Mouse (Mus musculus): ENCODE measurements around the gene Gm49325. TPM values are rescaled to one million over a fixed set of nuclear protein-coding genes. Genes with fewer than 3 reads are reported as not detected.

Gene Gm49325
- 2.4 TPM for total RNA-seq (2023)

GRCm38 (mm10) chr10:77605908-77606826 lies at the start of gene Gm49325, which contains the start of gene Sumo3:
Gm49325 (plus strand) TSS chr10:77606197.
Sumo3 (plus strand) TSS chr10:77606097.

GRCm38 (mm10) chr10:77581408-77582284 lies 24.4 kb upstream of the Gm49325 start, which contains the start of gene Pttg1ip:
Pttg1ip (plus strand) TSS chr10:77581720.

GRCm38 (mm10) chr10:77622055-77622988 lies 16.3 kb downstream of the Gm49325 start, which contains the start of gene Ube2g2:
Ube2g2 (plus strand) TSS chr10:77622275.

GRCm38 (mm10) chr10:77685895-77686664 lies 80.1 kb downstream of the Gm49325 start, which contains the start of gene Tspear:
Tspear (plus strand) TSS chr10:77686569.

GRCm38 (mm10) chr10:77690356-77690807 lies 84.4 kb downstream of the Gm49325 start, which contains the start of gene Gm19402:
Gm19402 (minus strand) TSS chr10:77690757.

Other genes starting within 250 kb of the Gm49325 start
- gene Adarb1, start 187.9 kb upstream of the Gm49325 start, total RNA-seq (2023), result 1.3 TPM
- 28.1 TPM for gene Fam207a, start 90.4 kb upstream of the Gm49325 start, total RNA-seq (2023)
- 207 TPM for gene Itgb2, start 75.9 kb upstream of the Gm49325 start, total RNA-seq (2023)
- gene Pttg1ip, start 24.5 kb upstream of the Gm49325 start, total RNA-seq (2023), result 89.3 TPM
- gene Sumo3, start 100 bp upstream of the Gm49325 start, total RNA-seq (2023), result 49.8 TPM
- 41.4 TPM for gene Ube2g2, start 16.1 kb downstream of the Gm49325 start, total RNA-seq (2023)
- gene Tspear, start 80.4 kb downstream of the Gm49325 start, total RNA-seq (2023), result 1.2 TPM
- gene Gm19402, start 84.6 kb downstream of the Gm49325 start, total RNA-seq (2023), result not detected
- gene Gm9508, start 91.0 kb downstream of the Gm49325 start, total RNA-seq (2023), result not detected
- not detected for gene Gm10272, start 100.4 kb downstream of the Gm49325 start, total RNA-seq (2023)
- not detected for gene Gm10024, start 105.3 kb downstream of the Gm49325 start, total RNA-seq (2023)
- not detected for gene Gm10142, start 109.6 kb downstream of the Gm49325 start, total RNA-seq (2023)
- gene Krtap12-1, start 114.4 kb downstream of the Gm49325 start, total RNA-seq (2023), result not detected
- gene Gm10100, start 120.3 kb downstream of the Gm49325 start, total RNA-seq (2023), result not detected
- gene Gm18596, start 136.4 kb downstream of the Gm49325 start, total RNA-seq (2023), result not detected
- gene Gm9736, start 145.2 kb downstream of the Gm49325 start, total RNA-seq (2023), result not detected
- gene Gm3233, start 153.5 kb downstream of the Gm49325 start, total RNA-seq (2023), result not detected
- gene Gm3238, start 165.1 kb downstream of the Gm49325 start, total RNA-seq (2023), result not detected
- gene Gm7138, start 170.7 kb downstream of the Gm49325 start, total RNA-seq (2023), result not detected
- not detected for gene Gm3250, start 176.3 kb downstream of the Gm49325 start, total RNA-seq (2023)
- gene Gm7137, start 182.0 kb downstream of the Gm49325 start, total RNA-seq (2023), result not detected
- not detected for gene Gm9639, start 188.9 kb downstream of the Gm49325 start, total RNA-seq (2023)
- not detected for gene Gm19668, start 192.9 kb downstream of the Gm49325 start, total RNA-seq (2023)
- gene Gm9507, start 205.6 kb downstream of the Gm49325 start, total RNA-seq (2023), result not detected
- not detected for gene Gm2696, start 208.5 kb downstream of the Gm49325 start, total RNA-seq (2023)
- not detected for gene Krtap10-4, start 220.9 kb downstream of the Gm49325 start, total RNA-seq (2023)
- not detected for gene Krtap10-10, start 229.8 kb downstream of the Gm49325 start, total RNA-seq (2023)
- gene Gm36176, start 240.6 kb downstream of the Gm49325 start, total RNA-seq (2023), result not detected
- gene Gm10318, start 246.7 kb downstream of the Gm49325 start, total RNA-seq (2023), result not detected